Mouse (Mus musculus) E14TG2a.4 (cell line): ENCODE measurements around the gene C030005K15Rik.

Experiments
- CTCF ChIP-seq: conservative IDR thresholded peaks from 2 replicates; pipeline ENCODE4 v1.5.1; 2014; ENCODE audit warnings: low read length
- NANOG ChIP-seq: IDR thresholded peaks from 2 replicates; pipeline ENCODE4 v1.6.1; 2014; ENCODE audit warnings: borderline replicate concordance, low read length, mixed read lengths

GRCm38 (mm10) chr10:97720625-97721024 is 5.9 kb downstream of the C030005K15Rik start:
- TF ChIP-seq CTCF (no peak), NANOG (no peak)
